Mouse (Mus musculus) forebrain, embryonic 14.5 days (tissue): ENCODE measurements at regions not wholly inside any gene's neighbourhood (a gene's known extent, or its start where the extent isn't known, plus 50 kb on each side); places are given as distances from the start of the nearest gene placed in this dataset.
A peak's percentile ranks its signal among the peaks of the same experiment; 100 is the strongest.
"Not testable (repeated sequence)": the region's sequence is repeated elsewhere in the genome, so short reads cannot be mapped to it uniquely, and the experiment has no call there.

Source experiments
- ATAC-seq: fragments of 200-750 bp; cut with Nextera tagmentation; 2 replicates; pipeline ENCODE4 v1.8.0; 2017; ENCODE audit warnings: mild to moderate bottlenecking, moderate library complexity
- DNase-seq: peaks from one replicate; pipeline ENCODE4 v3.0.0-alpha.2; 2015; ENCODE audit warnings: low spot score
- H3K27ac ChIP-seq: fragments of 300-500 bp; sonication (generic); 2 replicates; pipeline ENCODE4 v1.5.1; 2014; ENCODE audit warnings: low read depth, mild to moderate bottlenecking, control low read depth, low read length, moderate library complexity
- H3K27me3 ChIP-seq: fragments of 300-500 bp; sonication (generic); replicated peaks from 2 replicates; pipeline ENCODE4 v1.6.1; 2014; ENCODE audit warnings: low read length, control low read depth, mixed read lengths; ENCODE audit not compliant: control insufficient read depth, insufficient read depth
- H3K36me3 ChIP-seq: fragments of 300-500 bp; sonication (generic); 2 replicates; pipeline ENCODE4 v1.6.1; 2014; ENCODE audit warnings: low read length, control low read depth; ENCODE audit not compliant: control insufficient read depth, insufficient read depth
- H3K4me1 ChIP-seq: fragments of 300-500 bp; sonication (generic); 2 replicates; pipeline ENCODE4 v1.6.1; 2014; ENCODE audit warnings: antibody characterized with exemption, low read length, control low read depth; ENCODE audit not compliant: control insufficient read depth, insufficient read depth
- H3K4me2 ChIP-seq: fragments of 300-500 bp; sonication (generic); 2 replicates; pipeline ENCODE4 v1.6.1; 2014; ENCODE audit warnings: mild to moderate bottlenecking, control low read depth, low read length
- H3K4me3 ChIP-seq: fragments of 300-500 bp; sonication (generic); 2 replicates; pipeline ENCODE4 v1.5.1; 2014; ENCODE audit warnings: low read depth, low read length, control low read depth
- H3K9ac ChIP-seq: fragments of 300-500 bp; sonication (generic); 2 replicates; pipeline ENCODE4 v1.6.1; 2014; ENCODE audit warnings: mild to moderate bottlenecking, low read length, control low read depth, moderate library complexity
- H3K9me3 ChIP-seq: fragments of 300-500 bp; sonication (generic); replicated peaks from 2 replicates; pipeline ENCODE4 v1.6.1; 2016; ENCODE audit warnings: low read length, control low read depth, mixed read lengths; ENCODE audit not compliant: control insufficient read depth
- WGBS: fragments of 180-500 bp; shearing (Covaris S2); extraction: QIAGEN DNeasy Blood & Tissue Kit; methylation state at CpG from one replicate; pipeline ENCODE4 v1.1.7; 2014; 5-methylcytosine and 5-hydroxymethylcytosine counted together

DNA sequence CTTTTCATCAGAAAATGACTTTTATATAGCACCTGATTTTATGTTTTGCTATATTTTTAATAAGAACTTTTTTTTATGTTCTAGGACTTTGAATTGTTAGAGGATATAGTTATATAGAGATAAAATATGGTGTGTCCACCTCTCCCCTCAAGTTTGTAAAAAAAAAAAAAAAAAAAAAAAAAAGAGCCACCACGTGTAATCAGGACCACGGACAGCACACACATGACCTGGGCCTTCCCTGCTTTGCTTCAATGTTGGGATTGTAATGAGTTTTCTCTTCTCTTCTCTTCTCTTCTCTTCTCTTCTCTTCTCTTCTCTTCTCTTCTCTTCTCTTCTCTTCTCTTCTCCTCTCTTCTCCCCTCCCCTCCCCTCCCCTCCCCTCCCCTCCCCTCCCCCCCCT lies 78.5 kb downstream of the 1700010I14Rik start:
- ATAC-seq, H3K9ac ChIP-seq, H3K4me1 ChIP-seq, H3K27ac ChIP-seq, H3K4me2 ChIP-seq, H3K36me3 ChIP-seq, H3K4me3 ChIP-seq, H3K27me3 ChIP-seq, DNase-seq, H3K9me3 ChIP-seq: not testable (repeated sequence)
- WGBS = 17% methylated on average over 2 of the region's 2 CpGs

DNA sequence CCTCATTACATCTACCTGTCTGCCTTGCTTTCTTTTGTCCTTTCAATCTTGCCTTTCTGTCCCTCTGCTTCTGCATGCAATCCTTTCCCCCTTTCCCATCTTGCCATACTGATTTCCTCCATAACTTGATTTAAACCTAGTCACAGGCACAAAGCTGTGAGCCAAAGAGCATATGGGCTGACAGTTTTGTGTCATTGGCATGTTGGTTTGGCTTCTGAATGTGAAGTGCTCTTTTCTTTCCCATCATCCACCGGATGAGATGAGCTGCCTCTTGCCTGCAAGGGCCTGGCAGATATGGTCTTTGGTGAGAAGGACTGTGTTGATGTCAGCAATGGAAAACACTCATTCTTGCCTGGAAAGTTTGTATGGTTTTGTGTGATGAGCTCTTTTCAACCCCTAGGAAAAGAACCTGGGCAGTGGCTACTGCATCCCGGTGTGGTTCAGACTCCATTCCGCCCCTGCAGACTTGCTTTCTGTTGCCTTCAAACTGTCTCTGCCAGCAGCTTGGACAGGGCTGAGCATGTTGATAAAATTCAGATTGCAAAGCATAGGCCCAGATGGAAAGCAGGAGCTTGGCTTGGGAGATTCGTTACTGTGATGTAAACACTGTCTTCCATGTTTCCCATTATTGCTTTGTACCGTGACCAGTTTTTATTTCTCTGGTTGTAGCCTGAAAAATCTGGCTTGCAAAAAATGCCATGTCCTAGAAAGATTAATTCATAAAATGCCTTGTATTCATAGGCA lies 80.9 kb downstream of the 1700010I14Rik start:
- H3K4me2 ChIP-seq = no peak overlapping the region
- no peak overlapping the region for H3K27ac ChIP-seq
- DNase-seq = peak; percentile 63
- H3K4me1 ChIP-seq = no peaks in the 10 kb centered on the region
- H3K4me3 ChIP-seq = no peak overlapping the region
- ATAC-seq = no peak
- 79% methylated on average over 5 of the region's 5 CpGs for WGBS
- H3K27me3 ChIP-seq = no peaks in the 10 kb centered on the region
- H3K9me3 ChIP-seq = no peaks in the 10 kb centered on the region
- H3K36me3 ChIP-seq = no peaks in the 10 kb centered on the region
- H3K9ac ChIP-seq = no peak overlapping the region

DNA sequence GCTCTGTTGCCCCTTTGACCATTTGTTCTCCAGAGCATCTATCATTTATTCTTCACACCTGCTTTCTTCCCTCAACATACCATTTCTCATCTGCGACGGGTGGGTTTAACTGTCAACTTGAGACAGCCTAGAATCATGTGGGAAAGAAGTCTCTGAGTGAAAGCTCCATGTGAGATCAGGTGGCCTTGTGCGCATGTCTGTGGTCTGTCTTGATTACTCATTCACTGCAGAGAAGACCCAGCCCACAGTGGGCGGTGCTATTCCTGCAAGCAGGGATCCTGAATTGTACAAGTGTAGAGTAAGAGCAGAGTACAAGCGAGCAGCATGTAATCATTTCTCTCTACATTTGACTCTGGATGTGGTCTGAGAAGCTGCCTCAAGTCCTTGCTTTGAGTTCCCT lies 95.5 kb downstream of the 1700010I14Rik start:
- 91% methylated on average over 5 of the region's 5 CpGs for WGBS
- Histone ChIP-seq H3K27me3 (no peaks in the 10 kb centered on the region), H3K4me2 (no peak overlapping the region), H3K36me3 (no peaks in the 10 kb centered on the region), H3K4me3 (no peak overlapping the region), H3K9me3 (no peaks in the 10 kb centered on the region), H3K27ac (no peak overlapping the region), H3K9ac (no peak overlapping the region), H3K4me1 (no peaks in the 10 kb centered on the region)
- DNase-seq (no peak), ATAC-seq (no peak)

DNA sequence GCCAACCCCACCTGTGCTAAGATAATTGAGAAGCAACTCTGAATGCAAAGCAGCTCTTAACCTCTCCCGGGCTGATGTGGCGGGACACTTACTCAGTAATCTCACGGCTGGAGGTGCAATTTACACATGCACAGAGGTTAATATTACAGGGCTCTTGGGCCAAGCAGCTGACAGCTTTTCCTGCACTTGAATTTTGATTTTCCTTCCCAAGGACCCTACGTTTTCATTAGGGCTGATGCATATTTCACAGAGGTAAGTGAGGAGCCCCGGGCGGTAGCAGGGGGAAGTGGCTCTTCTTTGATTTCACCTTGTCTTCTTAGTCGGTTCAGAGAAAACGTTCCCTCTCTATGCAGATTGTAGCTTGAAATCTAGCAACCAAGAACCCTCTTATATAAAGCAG lies 139.7 kb downstream of the 1700010I14Rik start:
- H3K27me3 ChIP-seq = no peaks in the 10 kb centered on the region
- no peak overlapping the region for H3K27ac ChIP-seq
- no peak overlapping the region for H3K4me2 ChIP-seq
- ATAC-seq (no peak), DNase-seq (peak; percentile 28)
- no peaks in the 10 kb centered on the region for H3K9me3 ChIP-seq
- no peaks in the 10 kb centered on the region for H3K36me3 ChIP-seq
- no peak overlapping the region for H3K9ac ChIP-seq
- no peak overlapping the region for H3K4me3 ChIP-seq
- WGBS = 57% methylated on average over 8 of the region's 8 CpGs
- H3K4me1 ChIP-seq = no peaks in the 10 kb centered on the region

DNA sequence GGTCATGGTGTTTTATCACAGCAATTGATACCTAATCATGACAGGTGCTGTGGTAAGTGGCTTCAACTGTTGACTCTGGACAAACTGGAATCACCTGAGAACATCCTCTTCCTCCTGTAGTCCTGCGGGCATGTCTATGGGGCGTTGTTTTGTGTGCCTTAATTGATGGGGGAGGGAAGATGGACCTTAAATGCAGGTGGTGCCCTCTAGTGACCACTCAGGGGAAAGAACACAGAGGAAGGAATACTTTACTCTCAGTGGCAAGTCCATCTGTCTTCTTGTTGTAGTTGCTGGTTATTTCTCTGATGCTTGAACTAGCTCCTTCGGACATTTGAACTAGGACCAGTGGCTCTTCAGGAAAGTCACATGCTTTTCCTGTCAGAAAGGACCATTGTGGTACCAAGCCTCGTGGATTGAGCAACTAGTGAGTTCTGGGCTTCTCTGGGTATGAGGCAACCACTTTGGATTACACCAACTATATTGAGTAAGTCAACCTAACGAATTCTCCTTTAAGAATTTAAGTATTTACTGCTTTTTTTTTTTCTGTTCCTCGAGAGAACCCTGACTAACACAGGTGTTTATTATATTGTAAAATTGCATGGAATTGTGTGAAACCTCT lies 157.6 kb downstream of the 1700010I14Rik start:
- Histone ChIP-seq H3K36me3 (no peaks in the 10 kb centered on the region), H3K9ac (no peak overlapping the region), H3K9me3 (no peaks in the 10 kb centered on the region), H3K4me2 (no peak overlapping the region), H3K4me3 (no peak overlapping the region), H3K27me3 (no peaks in the 10 kb centered on the region), H3K27ac (no peak overlapping the region), H3K4me1 (no peaks in the 10 kb centered on the region)
- no peak for DNase-seq
- no peak for ATAC-seq
- WGBS = 68% methylated on average over 6 of the region's 6 CpGs

DNA sequence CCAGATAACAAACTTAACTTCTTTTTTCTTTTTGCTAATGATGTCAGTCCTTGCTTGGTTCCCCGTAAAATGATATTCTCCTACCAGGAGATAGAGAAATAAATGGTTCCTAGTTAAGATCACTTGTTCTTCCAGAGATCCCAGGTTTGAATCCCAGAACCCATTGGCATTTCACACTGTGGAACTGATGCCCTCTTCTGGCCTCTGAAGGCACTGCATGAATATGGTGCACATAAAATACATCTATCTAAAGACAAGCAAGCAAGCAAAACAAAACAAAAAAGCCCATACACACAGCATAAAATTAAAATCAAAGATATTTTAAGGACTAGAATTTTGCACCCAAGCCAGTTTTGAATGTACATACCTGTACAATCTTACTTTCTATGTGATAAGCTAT lies 162.5 kb downstream of the 1700010I14Rik start:
- DNase-seq (no peak), ATAC-seq (no peak)
- Histone ChIP-seq H3K4me2 (no peak overlapping the region), H3K27ac (no peak overlapping the region), H3K27me3 (no peaks in the 10 kb centered on the region), H3K4me3 (no peak overlapping the region), H3K9ac (no peak overlapping the region), H3K9me3 (no peaks in the 10 kb centered on the region), H3K36me3 (no peaks in the 10 kb centered on the region), H3K4me1 (no peaks in the 10 kb centered on the region)
- 90% methylated on average over 1 of the region's 1 CpGs for WGBS

DNA sequence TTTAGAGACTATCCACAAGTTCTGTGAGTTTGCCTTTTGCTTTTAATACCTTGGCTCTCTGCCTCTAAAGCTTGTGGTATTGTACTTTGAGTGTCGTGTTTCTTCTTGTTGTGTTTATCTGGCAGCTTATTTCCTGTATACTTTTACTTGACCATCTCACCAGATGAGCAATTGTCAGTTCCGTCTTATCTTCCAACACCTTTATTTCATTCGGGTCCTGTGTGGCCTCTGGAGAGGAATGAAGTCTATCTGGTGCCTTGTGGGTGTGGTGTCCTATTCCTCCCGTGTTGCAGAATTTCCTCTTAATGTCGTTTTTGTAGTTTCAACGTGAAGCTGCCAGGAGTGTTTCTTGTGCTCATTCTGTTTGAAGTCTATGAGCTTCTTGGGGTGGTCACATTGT lies 174.0 kb downstream of the 1700010I14Rik start:
- 92% methylated on average over 6 of the region's 6 CpGs for whole genome bisulfite sequencing
- Histone ChIP-seq H3K9me3 (no peaks in the 10 kb centered on the region), H3K9ac (no peak overlapping the region), H3K27ac (no peak overlapping the region), H3K4me3 (no peak overlapping the region), H3K27me3 (no peaks in the 10 kb centered on the region), H3K4me1 (0 out of 2 replicates have a peak, but pooled peaks cover 3% of the 10 kb centered on the region), H3K36me3 (no peaks in the 10 kb centered on the region), H3K4me2 (no peak overlapping the region)
- no peak for ATAC-seq
- DNase-seq = no peak

DNA sequence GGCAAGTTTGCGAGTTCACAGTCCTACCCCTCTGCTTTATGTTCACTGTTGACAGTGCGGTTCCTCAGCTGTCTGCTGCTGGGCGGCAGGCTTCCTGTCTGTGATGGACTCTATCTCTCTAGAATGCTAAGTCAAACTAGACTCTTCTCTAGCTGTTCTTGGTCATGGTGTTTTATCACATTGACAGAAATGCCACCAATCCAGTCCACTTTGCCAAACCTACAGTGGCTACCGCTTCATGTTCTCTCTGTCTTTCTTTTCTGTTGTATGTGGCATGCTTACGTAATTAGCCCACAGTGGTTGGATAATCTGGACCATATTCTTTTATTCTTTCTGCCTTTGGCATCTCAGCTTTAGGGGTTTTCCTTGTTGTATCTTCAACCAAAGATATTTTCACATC lies 174.5 kb downstream of the 1700010I14Rik start:
- H3K4me2 ChIP-seq = no peak overlapping the region
- 91% methylated on average over 5 of the region's 5 CpGs for WGBS
- H3K36me3 ChIP-seq = no peaks in the 10 kb centered on the region
- H3K27ac ChIP-seq = no peak overlapping the region
- H3K9ac ChIP-seq = no peak overlapping the region
- no peak for ATAC-seq
- H3K4me1 ChIP-seq = peaks cover 6% of the 10 kb centered on the region; the same call in 1 of the 2 replicates
- no peaks in the 10 kb centered on the region for H3K27me3 ChIP-seq
- no peak overlapping the region for H3K4me3 ChIP-seq
- no peak for DNase-seq
- H3K9me3 ChIP-seq = no peaks in the 10 kb centered on the region

DNA sequence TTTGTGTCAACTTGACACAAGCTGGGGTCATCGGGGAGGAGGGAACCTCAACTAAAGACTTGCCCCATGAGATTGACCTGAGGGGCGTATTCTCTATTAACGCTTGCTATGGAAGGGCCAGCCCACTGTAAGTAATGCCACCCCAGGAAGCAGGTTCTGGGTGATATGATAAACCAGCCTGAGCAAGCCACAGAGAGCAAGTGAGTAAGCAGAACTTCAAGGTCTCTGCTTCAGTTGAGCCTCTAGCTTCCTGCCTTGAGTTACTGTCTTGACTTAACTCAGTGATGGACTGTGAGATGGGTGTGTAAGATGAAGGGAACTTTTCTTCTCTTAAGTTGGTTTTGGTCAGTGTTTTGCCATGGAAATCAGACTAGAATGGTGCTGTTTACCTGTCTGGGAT lies 175.2 kb downstream of the 1700010I14Rik start:
- no peaks in the 10 kb centered on the region for H3K9me3 ChIP-seq
- H3K4me2 ChIP-seq = no peak overlapping the region
- H3K9ac ChIP-seq = no peak overlapping the region
- DNase-seq = no peak
- no peak overlapping the region for H3K4me3 ChIP-seq
- no peaks in the 10 kb centered on the region for H3K27me3 ChIP-seq
- H3K36me3 ChIP-seq = no peaks in the 10 kb centered on the region
- H3K27ac ChIP-seq = no peak overlapping the region
- 96% methylated on average over 3 of the region's 3 CpGs for WGBS
- no peak for ATAC-seq
- peaks cover 7% of the 10 kb centered on the region; the same call in 1 of the 2 replicates for H3K4me1 ChIP-seq
